Mouse (Mus musculus) neural tube, embryonic 10.5 days (tissue): ENCODE results near the gene Slc13a2.
A peak's percentile ranks its signal among the peaks of the same experiment; 100 is the strongest.

Experiments used
- DNase-seq: peaks from one replicate; pipeline ENCODE4 v3.0.0-alpha.2; 2017; ENCODE audit warnings: low spot score; ENCODE audit errors: extremely low spot score

Gene Slc13a2

DNA sequence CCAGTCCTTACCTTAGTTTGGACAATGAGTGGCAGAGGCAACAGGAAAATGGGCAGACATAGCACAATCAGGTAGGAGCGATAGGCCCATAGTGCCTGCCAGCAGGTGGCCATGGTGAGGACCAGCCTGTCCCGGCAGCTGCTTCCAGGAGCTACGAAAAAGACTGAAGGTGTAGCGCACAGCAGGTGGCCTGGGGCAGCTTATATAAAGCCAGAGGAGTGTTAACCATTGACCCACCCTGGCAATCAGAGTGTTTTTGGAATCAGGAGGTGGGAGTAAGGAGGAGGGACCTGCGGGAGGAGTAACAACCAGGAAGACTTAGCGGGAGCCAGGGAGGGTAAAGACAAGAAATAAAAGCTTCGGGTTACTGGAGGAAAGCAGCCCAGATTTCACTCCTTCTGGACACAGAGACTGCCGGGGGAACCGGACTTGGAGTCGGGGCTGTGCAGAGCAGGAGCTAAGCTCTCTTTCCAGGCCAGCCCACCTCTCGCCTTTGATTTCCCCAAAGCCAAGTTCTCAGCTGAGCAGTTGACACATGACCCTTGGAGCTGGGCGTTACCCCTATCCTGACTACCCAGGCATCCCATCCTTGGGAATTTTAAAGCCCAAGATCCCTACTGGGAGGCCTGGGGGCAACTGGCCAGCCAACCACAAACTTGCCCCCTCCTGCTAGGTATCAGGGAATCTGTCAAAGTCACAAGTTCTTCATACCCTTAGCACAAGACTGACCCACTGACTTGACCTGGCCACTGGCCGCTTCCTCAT lies at the start of gene Slc13a2:
Gene Slc13a2, minus strand, starts transcription at position 163 of the 765 bp plus-strand sequence.
- DNase-seq, result no peak

DNA sequence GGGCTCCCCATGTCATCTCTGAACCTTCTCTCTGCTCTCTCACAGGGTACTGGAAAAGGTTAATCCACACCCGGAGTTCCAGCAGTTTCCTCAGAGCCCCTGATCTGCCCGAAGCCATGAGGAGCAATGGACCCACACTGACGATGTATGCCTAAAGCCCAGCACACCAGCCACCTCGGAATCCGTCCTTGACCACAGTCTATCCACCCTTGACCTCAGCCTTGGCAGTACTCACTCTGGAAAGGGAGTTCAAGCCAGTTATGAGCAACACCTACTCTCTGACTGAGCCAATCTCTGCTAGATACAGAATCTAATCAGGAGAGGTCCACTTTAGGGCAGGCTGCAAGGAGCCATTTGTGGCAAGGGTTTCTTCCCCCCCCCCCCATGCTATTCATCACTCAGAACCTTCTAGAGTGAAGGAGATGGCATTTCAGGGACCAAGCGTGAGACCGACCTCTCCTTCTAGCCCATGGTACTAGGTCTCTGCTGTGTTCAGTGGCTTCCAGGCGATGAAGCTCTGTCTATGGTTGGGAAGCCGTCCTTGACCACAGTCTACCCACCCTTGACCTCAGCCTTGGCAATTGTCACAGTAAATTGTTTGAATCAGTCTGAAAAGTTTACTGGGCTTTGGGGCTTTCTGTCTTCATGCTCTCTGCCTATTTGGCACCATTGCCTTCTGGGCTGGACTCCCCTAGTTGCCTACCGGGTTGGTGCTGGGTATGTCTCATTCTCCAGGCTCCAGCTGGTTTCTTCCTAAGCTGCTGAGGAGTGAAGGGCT lies 49.5 kb upstream of the Slc13a2 start:
- no peak for DNase-seq

DNA sequence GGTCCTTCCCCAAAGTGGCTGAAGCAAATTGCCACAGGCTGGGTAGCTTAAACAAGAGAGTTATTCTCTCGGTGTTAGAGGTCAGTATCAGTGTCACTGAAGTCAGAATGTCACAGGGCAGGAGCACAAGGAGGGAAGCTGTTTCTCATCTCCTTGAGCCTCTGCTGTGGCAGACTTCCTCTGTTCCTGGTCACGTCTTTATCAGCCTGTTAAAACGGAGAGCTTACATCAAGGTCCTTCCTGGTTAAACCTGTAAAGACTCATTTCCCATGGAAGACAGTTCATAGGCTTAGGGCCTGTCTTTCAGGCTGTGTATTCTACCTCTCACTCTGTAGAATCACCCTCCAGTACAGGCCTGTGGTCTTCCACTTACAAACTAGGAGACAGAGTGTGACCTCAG lies 45.9 kb upstream of the Slc13a2 start:
- no peak for DNase-seq

DNA sequence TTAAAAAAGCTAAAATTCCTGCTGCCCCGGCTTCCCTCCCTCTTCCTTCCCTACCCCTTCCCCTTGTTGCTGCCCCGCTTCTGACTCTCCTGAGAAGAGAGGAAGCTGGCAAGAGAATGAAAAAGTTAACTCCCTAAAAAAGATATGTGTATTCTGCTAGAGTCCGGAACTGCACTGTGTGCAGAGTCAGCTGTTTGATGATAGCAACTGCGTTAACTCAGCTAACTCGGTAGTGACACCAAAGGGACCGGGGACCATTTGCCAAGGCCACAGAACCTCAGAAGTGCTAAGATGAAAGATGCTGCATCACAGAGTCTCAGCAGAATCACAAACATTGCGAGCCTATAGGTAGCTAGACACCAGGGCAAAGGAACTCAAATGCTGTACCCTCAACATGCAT lies 45.5 kb upstream of the Slc13a2 start:
- DNase-seq, result no peak

DNA sequence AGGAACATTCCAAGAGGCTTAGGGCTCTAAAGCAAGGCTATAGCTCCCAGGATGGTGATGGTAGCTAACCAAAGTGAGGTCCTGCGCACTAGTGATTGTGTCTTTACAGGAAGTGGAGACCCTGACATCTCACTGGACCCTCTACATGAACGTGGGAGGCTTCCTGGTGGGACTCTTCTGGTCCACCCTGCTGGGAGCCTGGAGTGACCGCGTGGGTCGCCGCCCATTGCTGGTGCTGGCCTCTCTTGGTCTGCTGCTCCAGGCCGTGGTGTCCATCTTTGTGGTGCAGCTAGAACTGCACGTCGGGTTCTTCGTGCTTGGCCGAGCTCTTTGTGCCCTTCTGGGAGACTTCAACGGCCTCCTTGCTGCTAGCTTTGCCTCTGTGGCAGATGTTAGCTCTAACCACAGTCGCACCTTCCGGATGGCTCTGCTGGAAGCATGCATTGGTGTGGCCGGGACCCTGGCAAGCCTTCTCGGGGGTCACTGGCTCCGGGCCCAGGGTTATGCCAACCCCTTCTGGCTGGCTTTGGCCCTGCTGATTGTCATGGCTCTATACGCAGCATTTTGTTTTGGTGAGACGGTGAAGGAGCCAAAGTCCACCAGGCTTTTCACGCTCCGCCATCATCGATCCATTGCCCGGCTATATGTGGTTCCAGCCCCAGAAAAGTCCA lies 44.4 kb upstream of the Slc13a2 start:
- no peak for DNase-seq

DNA sequence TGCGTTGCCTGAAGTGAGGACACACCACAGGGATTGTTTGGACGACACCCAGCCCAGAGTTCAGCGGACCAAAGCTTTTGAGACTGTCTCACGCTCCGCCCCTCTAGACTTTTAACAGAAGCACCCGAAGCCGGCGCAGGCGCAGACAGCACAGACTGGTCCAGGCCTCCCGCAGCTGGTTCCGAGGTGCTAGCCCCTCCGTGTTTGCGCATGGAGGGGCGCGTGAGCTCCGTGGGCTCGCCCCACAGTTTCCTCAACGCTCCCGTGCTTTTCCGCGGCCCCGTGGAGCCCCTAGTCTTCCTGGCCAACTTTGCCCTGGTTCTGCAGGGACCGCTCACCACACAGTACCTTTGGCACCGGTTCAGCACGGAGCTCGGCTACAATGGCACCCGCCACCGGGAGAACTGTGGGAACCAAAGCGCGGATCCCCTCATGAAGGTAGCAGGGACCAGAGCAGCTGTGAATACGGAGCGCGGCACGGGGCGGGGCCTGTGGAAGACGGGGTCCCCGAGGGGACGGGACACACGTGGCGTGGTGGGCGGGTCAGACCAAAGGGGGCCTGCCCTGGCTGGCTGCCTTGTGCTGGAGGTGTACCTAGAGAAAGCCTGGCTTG lies 43.7 kb upstream of the Slc13a2 start, which contains the start of gene Slc46a1:
Gene Slc46a1, plus strand, starts transcription at position 130 of the 613 bp plus-strand sequence.
- DNase-seq, result peak; percentile 84

DNA sequence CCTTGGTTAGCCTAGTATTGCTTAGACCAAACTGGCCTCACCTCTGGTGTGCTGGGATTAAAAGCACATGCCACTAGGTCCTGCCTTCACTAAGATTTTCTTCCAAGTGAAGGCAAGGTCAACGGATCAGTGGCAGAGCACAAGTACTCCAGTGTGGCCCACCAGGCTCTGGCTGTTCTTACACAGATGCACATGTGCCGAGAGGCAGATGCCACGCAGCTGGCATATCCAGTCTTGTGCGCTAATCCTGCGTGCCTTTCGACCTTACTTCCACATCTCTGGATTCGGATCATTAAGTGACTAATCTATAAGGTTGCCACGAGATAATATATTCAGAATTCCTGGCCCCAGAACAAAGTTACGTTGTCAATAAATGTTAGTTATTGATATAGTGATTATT lies 43.1 kb upstream of the Slc13a2 start:
- peak; percentile 18 for DNase-seq

DNA sequence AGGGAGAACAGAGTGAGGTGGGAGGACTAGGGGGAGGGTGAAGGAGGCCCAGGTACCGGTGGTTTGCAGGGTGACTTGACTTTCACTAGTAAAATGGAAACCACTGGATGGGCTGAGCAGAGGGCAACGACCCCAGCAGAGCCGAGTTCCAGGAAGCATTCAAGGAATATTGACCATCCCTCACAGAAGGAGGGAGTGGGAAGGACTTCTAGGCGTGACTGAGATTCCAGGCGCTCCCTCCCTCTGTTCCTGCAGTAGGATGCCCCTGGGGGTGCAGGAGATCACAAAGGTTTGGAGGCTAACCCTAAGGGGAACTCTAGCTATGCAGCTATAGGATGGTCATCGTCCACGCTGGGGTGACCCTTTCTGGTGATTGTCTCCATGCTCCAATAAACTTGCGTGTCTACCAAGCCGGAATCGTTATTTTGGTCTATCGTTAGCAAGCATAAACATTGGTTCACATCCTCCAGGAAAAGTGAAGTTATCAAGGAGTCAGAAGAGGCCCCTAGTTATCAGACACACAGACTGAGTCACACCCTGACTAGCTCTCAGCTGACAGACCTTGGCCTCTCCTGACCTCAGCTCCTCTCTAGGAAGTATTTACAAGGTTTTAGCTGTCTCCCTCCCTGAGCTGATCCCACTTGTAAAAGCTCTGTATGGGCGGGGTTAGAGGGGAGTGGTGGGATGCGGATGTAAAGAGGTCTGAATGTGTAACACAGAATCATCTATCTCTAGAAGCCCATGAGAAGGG lies 41.4 kb upstream of the Slc13a2 start:
- no peak for DNase-seq

DNA sequence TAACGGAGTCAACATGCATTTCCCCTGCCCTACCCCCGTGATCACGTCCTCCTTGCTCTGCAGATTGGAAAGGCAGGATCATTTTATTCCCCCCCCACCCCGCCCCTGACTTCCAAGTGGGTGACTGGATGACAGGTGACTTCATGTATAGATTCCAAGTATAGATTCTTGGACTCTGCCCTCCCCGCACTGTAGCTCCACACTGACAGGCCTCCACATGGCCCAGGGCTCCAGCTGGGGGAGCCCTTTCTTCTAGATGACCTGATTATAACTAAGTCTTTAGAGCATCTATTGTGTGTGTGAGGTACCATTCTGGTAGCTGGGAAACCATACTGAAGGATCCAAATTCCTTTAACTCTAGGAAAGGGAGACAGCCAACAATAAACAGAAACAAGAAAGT lies 40.7 kb upstream of the Slc13a2 start:
- no peak for DNase-seq

DNA sequence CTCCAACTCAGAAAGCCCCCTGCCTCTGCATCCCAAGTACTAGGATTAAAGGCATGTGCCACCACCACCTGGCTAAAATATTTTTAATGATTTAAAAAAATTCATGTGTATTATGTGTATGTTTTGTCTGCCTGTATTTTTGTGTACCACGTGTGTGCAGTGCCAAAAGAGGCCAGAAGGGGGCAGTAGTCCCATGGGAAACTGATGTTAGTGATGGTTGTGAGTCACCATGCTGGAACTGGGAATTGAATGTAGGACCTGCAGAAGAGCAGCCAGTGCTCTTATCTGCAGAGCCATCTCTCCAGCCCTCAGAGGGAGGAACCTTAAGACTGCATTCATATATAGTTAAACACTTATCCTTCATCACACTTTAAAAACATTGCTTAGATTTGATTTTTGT lies 39.9 kb upstream of the Slc13a2 start:
- DNase-seq, result no peak

DNA sequence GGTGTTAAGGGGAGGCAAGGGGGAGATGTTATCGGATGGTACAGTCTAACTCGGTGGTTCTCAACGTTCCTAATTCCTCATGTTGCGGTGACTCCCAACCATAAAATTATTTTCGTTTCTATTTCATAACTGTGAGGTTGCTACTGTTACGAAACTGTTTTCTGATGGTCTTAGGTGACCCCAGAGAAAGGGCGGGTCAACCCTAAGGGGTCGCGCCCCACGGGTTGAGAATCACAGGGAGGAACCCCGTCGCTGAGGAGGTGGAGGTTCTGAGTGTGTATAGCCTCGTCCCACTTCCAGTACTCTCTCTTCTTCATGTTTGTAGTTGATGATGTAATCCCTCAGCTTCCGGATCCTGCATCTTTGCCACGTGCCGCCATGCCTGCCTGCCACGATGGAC lies 36.7 kb upstream of the Slc13a2 start:
- DNase-seq, result no peak

DNA sequence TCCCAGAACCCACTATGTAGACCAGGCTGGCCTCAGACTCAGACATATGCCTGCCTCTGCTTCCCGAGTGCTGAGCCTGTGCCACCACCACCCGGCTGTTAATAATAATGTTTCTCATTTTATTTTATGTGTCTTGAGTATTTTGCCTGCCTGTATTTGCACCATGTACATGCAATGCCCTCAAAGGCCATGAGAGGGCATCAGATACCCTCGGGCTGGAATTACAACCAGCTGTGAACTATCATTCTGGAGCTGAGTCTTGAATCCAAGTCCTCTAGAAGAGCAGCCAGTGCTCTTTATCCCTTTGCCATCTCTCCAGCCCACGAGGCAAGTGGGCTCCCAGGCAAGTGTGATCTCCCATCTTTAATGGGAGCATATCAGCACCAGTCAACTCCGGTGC lies 33.3 kb upstream of the Slc13a2 start:
- peak; percentile 47 for DNase-seq

DNA sequence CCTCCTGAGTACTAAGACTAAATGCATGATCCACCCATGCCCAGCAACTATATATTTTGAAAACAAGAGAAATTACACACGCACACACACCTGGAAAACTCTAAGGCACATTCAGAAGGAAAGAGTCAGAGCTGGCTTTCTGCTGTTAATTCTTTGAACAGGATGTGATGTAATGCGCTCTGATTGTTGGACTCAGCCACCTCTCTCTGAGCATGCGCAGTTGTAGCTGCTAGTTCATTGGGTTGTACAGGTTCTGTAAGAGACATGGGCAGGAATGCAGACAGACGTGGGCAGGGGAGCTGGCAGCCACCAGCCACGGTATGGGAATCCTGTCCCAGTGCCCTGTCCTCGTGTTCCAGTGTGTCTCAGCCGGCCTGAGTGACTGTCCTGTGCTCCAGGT lies 32.3 kb upstream of the Slc13a2 start:
- no peak for DNase-seq

DNA sequence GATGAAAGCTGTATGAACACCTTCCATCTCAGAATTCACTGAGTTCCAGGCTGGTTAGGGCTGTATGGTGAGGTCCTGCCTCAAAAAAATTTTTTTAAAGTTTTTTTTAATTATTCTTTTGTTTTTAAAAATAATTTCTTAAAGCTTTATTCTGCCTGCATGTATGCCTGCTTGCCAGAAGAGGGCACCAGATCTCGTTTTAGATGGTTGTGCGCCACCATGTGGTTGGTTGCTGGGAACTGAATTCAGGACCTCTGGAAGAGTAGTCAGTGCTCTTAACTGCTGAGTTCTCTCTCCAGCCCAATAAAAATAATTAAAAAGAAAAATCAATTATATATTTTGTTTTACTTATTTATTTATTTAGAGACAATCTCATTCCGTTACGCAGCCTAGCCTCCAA lies 31.7 kb upstream of the Slc13a2 start:
- DNase-seq, result peak; percentile 61

DNA sequence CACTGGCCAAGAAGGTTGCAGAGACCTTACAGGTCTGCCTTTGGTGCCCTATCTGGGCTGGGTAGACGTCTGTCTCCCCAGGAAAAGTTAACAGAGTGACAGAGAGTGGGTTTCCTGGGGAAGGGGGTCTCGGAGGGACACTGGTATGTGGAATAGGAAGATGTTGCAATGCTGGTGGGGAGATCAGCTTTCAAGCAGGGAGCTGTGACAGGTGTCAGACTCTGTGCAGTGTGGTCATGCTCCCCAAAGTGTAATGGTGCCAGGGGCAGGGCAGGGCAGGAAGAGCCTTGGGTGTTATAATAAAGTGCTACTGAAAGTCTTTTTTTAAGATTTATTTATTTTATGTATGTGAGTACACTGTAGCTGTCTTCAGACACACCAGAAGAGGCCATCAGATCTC lies 28.3 kb upstream of the Slc13a2 start:
- DNase-seq, result no peak

DNA sequence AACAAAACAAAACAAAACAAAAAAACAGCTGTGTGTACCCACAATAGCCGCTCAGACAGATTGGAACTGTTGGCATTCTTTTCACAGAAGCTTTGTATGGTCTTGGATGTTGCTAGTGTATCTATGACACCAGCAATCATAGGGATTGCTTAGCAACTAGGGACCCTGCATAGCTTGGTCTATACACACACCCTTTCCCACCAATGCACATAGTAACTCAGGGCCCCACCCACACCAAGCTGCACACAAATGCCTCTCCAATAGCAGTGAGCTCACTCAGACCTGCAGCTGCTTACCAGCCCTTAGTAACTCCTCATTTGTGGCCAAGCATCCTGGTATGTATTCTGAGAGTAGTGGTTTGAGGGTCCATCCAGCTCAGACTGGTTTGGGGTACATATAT lies 26.2 kb upstream of the Slc13a2 start:
- no peak for DNase-seq

DNA sequence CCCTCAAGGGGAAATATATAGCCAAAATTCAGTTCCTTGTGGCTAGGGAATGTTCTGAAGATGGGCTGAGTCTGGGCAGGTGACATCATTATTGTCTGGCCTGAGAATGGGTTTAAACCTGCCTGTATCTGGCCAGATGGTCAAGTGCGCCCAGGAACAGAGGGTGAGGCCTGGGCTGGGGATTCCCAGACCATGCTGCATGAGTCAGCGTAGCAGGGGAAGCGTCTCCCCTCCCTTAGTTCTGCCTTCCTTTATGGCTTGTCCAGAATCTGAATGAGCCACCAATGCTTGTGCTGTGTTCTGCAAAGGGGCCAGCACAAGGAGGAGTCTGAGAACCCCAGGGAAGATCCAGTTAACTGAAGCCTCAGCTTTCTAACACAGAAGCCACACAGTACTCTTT lies 25.2 kb upstream of the Slc13a2 start:
- no peak for DNase-seq

DNA sequence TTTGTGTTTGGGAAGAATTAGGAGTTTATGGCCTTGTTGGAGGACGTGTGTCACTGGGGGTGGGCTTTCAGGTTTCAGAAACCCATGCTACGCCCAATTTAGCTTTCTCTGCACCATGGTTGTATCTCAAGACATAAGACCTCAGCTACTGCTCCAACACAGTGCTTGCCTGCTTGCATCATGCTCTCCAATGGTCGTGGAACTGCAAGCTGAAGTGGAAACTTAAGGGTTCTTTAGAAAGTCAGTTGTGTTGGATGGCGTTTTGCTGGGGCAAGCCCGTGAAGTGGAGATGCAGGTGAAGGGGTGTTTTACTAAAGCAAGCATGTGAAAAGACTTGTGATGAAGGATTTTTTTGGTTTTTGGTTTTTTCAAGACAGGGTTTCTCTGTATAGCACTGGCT lies 21.1 kb upstream of the Slc13a2 start:
- no peak for DNase-seq

DNA sequence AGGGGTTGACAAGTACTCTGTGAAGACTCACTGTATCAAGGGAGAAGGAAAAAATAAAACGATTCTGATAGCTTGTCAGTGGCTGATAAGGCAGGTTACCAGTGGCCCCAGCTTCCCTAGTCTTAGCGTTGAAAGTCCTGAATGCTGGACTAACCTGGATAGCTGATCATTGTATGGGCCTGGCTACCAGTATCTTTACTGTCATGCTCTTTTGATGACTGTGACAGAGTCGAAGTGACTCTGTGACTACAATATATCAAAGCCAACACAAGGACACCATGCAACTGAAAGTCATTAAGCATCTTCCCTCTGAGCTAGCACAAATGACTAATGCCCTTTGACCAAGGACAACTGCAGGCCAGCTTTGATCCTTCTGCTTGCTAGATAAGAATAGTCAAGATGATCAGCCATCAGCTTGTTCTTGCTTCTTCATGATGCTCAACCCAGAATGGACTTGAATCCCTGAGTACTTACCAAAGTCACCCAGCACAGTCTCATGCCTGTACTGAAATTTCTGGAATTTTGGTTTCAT lies 16.4 kb upstream of the Slc13a2 start:
- no peak for DNase-seq

DNA sequence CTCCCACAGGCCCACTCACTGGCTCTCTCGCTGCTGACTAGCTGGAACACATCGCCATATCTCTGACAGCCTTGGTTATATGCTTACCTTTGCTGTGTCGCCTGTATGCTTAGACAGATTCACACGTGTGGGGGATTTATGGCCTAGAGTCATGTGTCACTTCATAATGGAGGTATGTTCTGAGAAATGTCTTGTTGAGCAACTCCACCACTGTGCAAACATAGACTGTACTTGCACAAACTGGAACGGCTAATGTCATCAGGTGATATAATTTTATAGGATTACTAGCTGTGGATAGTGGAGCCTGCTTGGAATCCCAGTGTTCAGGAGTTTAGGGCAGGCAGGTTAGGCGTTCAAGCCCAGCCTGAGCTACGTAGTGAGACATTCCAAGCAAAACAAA lies 15.2 kb upstream of the Slc13a2 start:
- DNase-seq, result no peak
